Mouse (Mus musculus) liver, postnatal 0 days (tissue): Measurements from ENCODE around the gene Slit3.

Experiments used
- CTCF ChIP-seq: sonication (generic); IDR thresholded peaks from 2 replicates; pipeline ENCODE4 v1.5.1; 2016; ENCODE audit warnings: antibody characterized with exemption, low read depth
- EP300 ChIP-seq: IDR thresholded peaks from 2 replicates; pipeline ENCODE4 v1.6.1; 2016; ENCODE audit warnings: antibody characterized with exemption, low read depth, mild to moderate bottlenecking

DNA sequence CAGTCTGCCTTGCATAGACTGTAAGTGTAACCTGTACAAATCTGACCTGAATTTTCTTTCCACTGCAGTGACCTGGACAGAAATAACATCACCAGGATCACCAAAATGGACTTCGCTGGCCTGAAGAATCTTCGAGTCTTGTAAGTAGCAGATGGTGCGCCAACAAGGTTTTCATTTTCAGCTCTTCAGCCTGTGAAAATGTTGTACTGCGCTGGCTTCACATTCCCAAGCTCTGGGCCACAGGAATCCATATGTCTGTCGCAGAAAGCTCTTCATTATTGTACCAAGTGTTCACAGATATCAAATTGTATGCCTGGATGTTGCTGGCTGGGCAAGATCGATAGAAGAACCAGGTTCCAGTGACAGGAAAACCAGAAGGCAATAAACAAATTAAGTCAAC is 50.5 kb downstream of the Slit3 start:
- TF ChIP-seq CTCF, result no peak
- TF ChIP-seq EP300, result no peak
